Mouse (Mus musculus) liver, embryonic 14.5 days (tissue): Measurements from ENCODE around the gene Rgs7bp. TPM values are rescaled to one million over a fixed set of nuclear protein-coding genes. Genes with fewer than 3 reads are reported as not detected.
A peak's percentile ranks its signal among the peaks of the same experiment; 100 is the strongest.

ENCODE experiments used
- ATAC-seq: fragments of 200-750 bp; cut with Nextera tagmentation; 2 replicates; pipeline ENCODE4 v1.8.0; 2017; ENCODE audit warnings: moderate number of reproducible peaks, mild to moderate bottlenecking, moderate library complexity; ENCODE audit not compliant: insufficient read depth
- DNase-seq, 3 experiments: peaks; one replicate each; pipeline ENCODE4 v3.0.0-alpha.2; 2012 to 2013; ENCODE audit warnings: low read depth in 3 of 3, low spot score in 3 of 3
- H3K27ac ChIP-seq: fragments of 300-500 bp; sonication (generic); 2 replicates; pipeline ENCODE4 v1.5.1; 2014; ENCODE audit warnings: moderate library complexity, mild to moderate bottlenecking, control low read depth, inconsistent platforms
- H3K27me3 ChIP-seq: fragments of 300-500 bp; sonication (generic); 2 replicates; pipeline ENCODE4 v1.6.1; 2014; ENCODE audit warnings: mild to moderate bottlenecking, low read length, moderate library complexity; ENCODE audit not compliant: control insufficient read depth, insufficient read depth
- H3K36me3 ChIP-seq: fragments of 300-500 bp; sonication (generic); replicated peaks from 2 replicates; pipeline ENCODE4 v1.6.1; 2014; ENCODE audit warnings: low read depth; ENCODE audit not compliant: control insufficient read depth, insufficient read depth
- H3K4me1 ChIP-seq, 2 experiments: fragments of 200-500 bp in 1 of 2; fragments of 300-500 bp in 1 of 2; sonication (generic) in 1 of 2; replicated peaks; 2 replicates each; pipeline ENCODE4 v1.6.1; 2012 to 2014; ENCODE audit warnings: antibody characterized with exemption in 1 of 2, inconsistent platforms in 1 of 2, low read length in 1 of 2; ENCODE audit not compliant: control insufficient read depth in 2 of 2, insufficient read depth in 2 of 2
- H3K4me2 ChIP-seq: fragments of 300-500 bp; sonication (generic); 2 replicates; pipeline ENCODE4 v1.6.1; 2014; ENCODE audit warnings: low read depth, mild to moderate bottlenecking, control low read depth, moderate library complexity
- H3K4me3 ChIP-seq, 2 experiments: fragments of 200-500 bp in 1 of 2; fragments of 300-500 bp in 1 of 2; sonication (generic) in 1 of 2; 2 replicates each; pipeline ENCODE4 v1.5.1; 2012 to 2014; ENCODE audit warnings: low read depth in 2 of 2, low read length in 2 of 2, mild to moderate bottlenecking in 2 of 2, control low read depth in 1 of 2, inconsistent platforms in 1 of 2, moderate library complexity in 1 of 2; ENCODE audit not compliant: insufficient read depth in 1 of 2
- H3K9ac ChIP-seq: fragments of 300-500 bp; sonication (generic); replicated peaks from 2 replicates; pipeline ENCODE4 v1.6.1; 2014; ENCODE audit warnings: mild to moderate bottlenecking, control low read depth, moderate library complexity
- H3K9me3 ChIP-seq: fragments of 300-500 bp; sonication (generic); 2 replicates; pipeline ENCODE4 v1.6.1; 2016; ENCODE audit warnings: low read length, mixed read lengths; ENCODE audit not compliant: control insufficient read depth
- CTCF ChIP-seq: IDR thresholded peaks from 2 replicates; pipeline ENCODE4 v1.5.1; 2016; ENCODE audit warnings: antibody characterized with exemption, low read depth, control low read depth
- EP300 ChIP-seq: IDR thresholded peaks from 2 replicates; pipeline ENCODE4 v1.6.1; 2016; ENCODE audit warnings: antibody characterized with exemption, low read depth
- WGBS: fragments of 180-500 bp; shearing (Covaris S2); extraction: QIAGEN DNeasy Blood & Tissue Kit; methylation state at CpG from one replicate; pipeline ENCODE4 v1.1.7; 2014; ENCODE audit not compliant: insufficient replicate concordance; 5-methylcytosine and 5-hydroxymethylcytosine counted together
- polyA plus RNA-seq, 2 experiments: library from polyadenylated mRNA; depleted of rRNA in 1 of 2; stranded (reverse) in 1 of 2; unstranded in 1 of 2; fragments of >200 nt; fragmentation: Nextera tagmentation in 1 of 2; extraction: Ambion mirVana in 1 of 2; gene quantifications; 2 replicates each; pipeline versions ENCODE4 v1.2.1 to v1.2.3; 2012 to 2014

Rgs7bp gene
- polyA plus RNA-seq, 2 experiments, result 0.20 to 0.23 TPM

GRCm38 (mm10) chr13:104962166-104962565 lies 92.6 kb downstream of the Rgs7bp start:
- Histone ChIP-seq H3K27me3 (no peaks in the 10 kb centered on the region), H3K4me2 (no peak overlapping the region), H3K9me3 (no peaks in the 10 kb centered on the region), H3K4me3 (no peak overlapping the region), H3K36me3 (no peaks in the 10 kb centered on the region), H3K27ac (no peak overlapping the region), H3K9ac (no peak overlapping the region), H3K4me1 (no peaks in the 10 kb centered on the region)
- DNase-seq (no peak), ATAC-seq (no peak)
- 60% methylated on average over 7 of the region's 7 CpGs for WGBS
- TF ChIP-seq CTCF, result no peak
- no peak for TF ChIP-seq EP300

GRCm38 (mm10) chr13:104960951-104961715 lies 93.6 kb downstream of the Rgs7bp start:
- WGBS, result 69% methylated on average over 14 of the region's 14 CpGs
- no peak overlapping the region for H3K4me2 ChIP-seq
- no peak overlapping the region for H3K4me3 ChIP-seq
- ATAC-seq (no peak), DNase-seq (no peak)
- no peaks in the 10 kb centered on the region for H3K4me1 ChIP-seq
- no peaks in the 10 kb centered on the region for H3K9me3 ChIP-seq
- no peak overlapping the region for H3K9ac ChIP-seq
- H3K27me3 ChIP-seq, result no peaks in the 10 kb centered on the region
- TF ChIP-seq CTCF (no peak), EP300 (no peak)
- no peak overlapping the region for H3K27ac ChIP-seq
- H3K36me3 ChIP-seq, result no peaks in the 10 kb centered on the region

GRCm38 (mm10) chr13:104960206-104960928 lies 94.4 kb downstream of the Rgs7bp start:
- Histone ChIP-seq H3K27ac (no peak overlapping the region), H3K9me3 (no peaks in the 10 kb centered on the region), H3K4me2 (no peak overlapping the region), H3K4me1 (no peaks in the 10 kb centered on the region), H3K36me3 (no peaks in the 10 kb centered on the region), H3K27me3 (no peaks in the 10 kb centered on the region), H3K4me3 (no peak overlapping the region), H3K9ac (no peak overlapping the region)
- ATAC-seq, result no peak
- DNase-seq, result no peak
- no peak for TF ChIP-seq EP300
- no peak for TF ChIP-seq CTCF
- 67% methylated on average over 7 of the region's 7 CpGs for WGBS

- no peak overlapping the region for H3K9ac ChIP-seq
- H3K4me1 ChIP-seq, result no peaks in the 10 kb centered on the region
- no peaks in the 10 kb centered on the region for H3K27me3 ChIP-seq
- H3K9me3 ChIP-seq, result no peaks in the 10 kb centered on the region
- no peaks in the 10 kb centered on the region for H3K36me3 ChIP-seq
- H3K27ac ChIP-seq, result no peak overlapping the region
- no peak overlapping the region for H3K4me2 ChIP-seq
- 66% methylated on average over 4 of the region's 4 CpGs for WGBS
- H3K4me3 ChIP-seq, result no peak overlapping the region
- ATAC-seq (no peak), DNase-seq (no peak)
- TF ChIP-seq CTCF (no peak), EP300 (no peak)
These were observed 95.0 kb downstream of the Rgs7bp start for GRCm38 (mm10) chr13:104959733-104960132.

GRCm38 (mm10) chr13:104947958-104948357 lies 106.8 kb downstream of the Rgs7bp start:
- no peaks in the 10 kb centered on the region for H3K36me3 ChIP-seq
- H3K9ac ChIP-seq, result no peak overlapping the region
- H3K4me2 ChIP-seq, result no peak overlapping the region
- H3K9me3 ChIP-seq, result no peaks in the 10 kb centered on the region
- no peak overlapping the region for H3K4me3 ChIP-seq
- WGBS, result 1% methylated on average over 7 of the region's 7 CpGs
- H3K27ac ChIP-seq, result no peak overlapping the region
- no peaks in the 10 kb centered on the region for H3K4me1 ChIP-seq
- DNase-seq (peak; percentile 33 to 50 (median 50)), ATAC-seq (no peak)
- no peak for TF ChIP-seq EP300
- peak; percentile 64 for TF ChIP-seq CTCF
- no peaks in the 10 kb centered on the region for H3K27me3 ChIP-seq
